Mouse (Mus musculus): ENCODE results near the gene Sned1. TPM values are rescaled to one million over a fixed set of nuclear protein-coding genes. Genes with fewer than 3 reads are reported as not detected.
A peak's percentile ranks its signal among the peaks of the same experiment; 100 is the strongest.

The Sned1 gene
- total RNA-seq, 2 experiments from 2014 or later: 0.05 to 0.30 TPM

- ATAC-seq (replicated peaks; ENCODE audit: poor library complexity, severe bottlenecking): no peak
These were observed 8.2 kb upstream of the Sned1 start for GRCm38 (mm10) chr1:93227303-93227975.

GRCm38 (mm10) chr1:93227976-93228365 is 7.7 kb upstream of the Sned1 start:
- ATAC-seq (replicated peaks; ENCODE audit: poor library complexity, severe bottlenecking): no peak

DNA sequence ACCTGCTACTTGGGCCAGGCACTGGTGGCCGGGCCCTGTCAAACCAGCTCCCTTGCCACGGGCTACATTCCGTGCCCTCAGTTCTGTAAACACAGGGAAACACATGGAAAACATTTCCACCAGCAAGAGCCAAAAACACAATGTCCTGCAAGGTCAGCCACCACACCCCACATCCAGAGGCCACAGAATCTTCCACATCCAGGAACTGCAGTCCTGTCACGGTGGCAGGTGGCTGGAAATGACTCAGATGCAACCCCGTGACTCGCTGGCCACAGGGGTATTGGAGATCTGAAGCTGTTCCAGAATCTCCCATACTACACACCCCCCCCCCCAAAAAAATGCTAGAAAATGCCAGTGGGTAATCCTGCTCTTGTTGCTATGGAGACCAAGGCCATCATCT is 6.4 kb upstream of the Sned1 start:
- no peak for ATAC-seq (replicated peaks; ENCODE audit: poor library complexity, severe bottlenecking)

GRCm38 (mm10) chr1:93229626-93230025 is 6.0 kb upstream of the Sned1 start:
- ATAC-seq (replicated peaks; ENCODE audit: poor library complexity, severe bottlenecking): no peak

DNA sequence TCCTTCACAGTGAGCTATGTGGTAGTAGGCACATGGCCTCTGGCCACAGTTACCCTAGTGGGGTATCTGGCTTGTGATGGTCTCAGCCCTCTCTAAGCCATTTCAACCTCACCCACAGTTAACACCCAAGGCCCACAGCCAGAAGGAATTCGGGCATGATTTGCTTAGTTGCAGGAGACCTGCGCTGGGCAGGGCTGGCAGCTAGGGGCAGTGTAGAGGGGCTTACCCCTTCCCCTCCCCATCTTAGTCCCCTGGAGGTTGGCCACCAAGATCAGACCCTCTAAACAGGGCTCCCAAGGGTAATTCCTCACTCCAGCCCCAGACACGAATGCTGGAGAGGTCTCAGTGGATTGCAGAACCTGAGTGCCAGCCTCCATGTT is 894 bp downstream of the Sned1 start:
- 0 out of 2 replicates have a peak, but pooled peaks have one; percentile 14 for ATAC-seq (replicated peaks; ENCODE audit: poor library complexity, severe bottlenecking)

- no peak for ATAC-seq (replicated peaks; ENCODE audit: poor library complexity, severe bottlenecking)
These were observed 2.0 kb downstream of the Sned1 start for GRCm38 (mm10) chr1:93237676-93238075.

DNA sequence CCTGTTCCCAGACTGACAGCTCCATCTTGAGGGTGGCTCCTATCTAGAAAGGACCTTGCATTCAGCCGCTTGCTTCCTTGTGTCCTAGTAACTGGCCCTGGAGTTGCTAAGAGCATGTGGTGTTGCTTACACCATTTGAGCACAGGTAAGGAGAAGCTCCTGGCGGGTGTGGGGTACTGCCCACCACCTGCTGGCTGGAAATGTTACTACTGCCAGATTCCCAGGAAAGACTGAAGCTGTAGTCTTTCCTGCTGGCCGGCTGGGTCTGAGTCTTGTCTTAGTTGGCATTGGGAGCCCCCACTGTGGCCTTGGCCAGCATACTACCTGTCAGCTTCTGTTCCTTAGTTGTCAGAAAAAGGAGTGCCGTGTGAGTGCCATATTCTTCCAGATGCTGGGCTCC is 2.6 kb downstream of the Sned1 start:
- no peak for ATAC-seq (replicated peaks; ENCODE audit: poor library complexity, severe bottlenecking)

GRCm38 (mm10) chr1:93245936-93246335 is 10.3 kb downstream of the Sned1 start:
- peak; percentile 42 for ATAC-seq (replicated peaks; ENCODE audit: poor library complexity, severe bottlenecking)

DNA sequence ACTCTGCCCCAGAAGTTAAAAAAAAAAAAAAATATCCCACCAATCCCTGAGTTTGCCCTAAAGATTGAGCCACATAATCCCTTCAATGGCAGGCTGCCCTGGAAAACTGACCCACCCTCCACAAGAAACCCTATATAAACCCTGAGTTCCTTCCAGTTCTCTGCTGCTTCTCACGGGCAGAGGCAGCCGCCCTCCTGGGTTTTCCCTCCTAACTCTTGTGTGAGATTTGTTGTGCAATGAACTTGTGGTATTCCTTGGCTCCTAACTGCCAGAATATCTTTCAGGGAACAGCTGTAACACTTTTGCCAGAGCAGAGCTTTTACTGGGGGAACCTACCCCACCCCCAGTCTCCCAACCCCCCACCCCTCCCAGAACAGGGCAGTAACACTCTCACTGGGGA is 16.9 kb downstream of the Sned1 start:
- no peak for ATAC-seq (replicated peaks; ENCODE audit: poor library complexity, severe bottlenecking)

DNA sequence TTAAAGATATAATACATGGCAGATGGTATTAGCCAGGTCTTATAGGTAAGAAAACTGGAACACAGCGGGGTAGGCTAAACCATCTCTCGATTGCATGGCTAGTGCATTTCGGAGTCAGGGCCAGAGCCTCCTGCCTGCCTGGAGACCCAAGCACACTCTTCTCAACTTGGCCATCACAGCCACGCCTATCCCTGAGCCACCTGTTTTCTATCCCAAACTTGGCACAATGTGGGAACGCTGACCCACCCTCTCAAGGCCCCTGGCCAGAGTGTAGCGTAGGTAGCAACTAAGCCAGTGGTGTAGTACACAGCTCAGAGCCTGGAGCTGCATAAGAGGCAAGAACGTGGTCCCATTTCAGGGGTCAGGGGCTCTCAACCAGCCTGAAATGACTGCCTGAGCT is 20.1 kb downstream of the Sned1 start:
- no peak for ATAC-seq (replicated peaks; ENCODE audit: poor library complexity, severe bottlenecking)

GRCm38 (mm10) chr1:93257560-93257959 is 21.9 kb downstream of the Sned1 start:
- ATAC-seq (replicated peaks; ENCODE audit: poor library complexity, severe bottlenecking): no peak

DNA sequence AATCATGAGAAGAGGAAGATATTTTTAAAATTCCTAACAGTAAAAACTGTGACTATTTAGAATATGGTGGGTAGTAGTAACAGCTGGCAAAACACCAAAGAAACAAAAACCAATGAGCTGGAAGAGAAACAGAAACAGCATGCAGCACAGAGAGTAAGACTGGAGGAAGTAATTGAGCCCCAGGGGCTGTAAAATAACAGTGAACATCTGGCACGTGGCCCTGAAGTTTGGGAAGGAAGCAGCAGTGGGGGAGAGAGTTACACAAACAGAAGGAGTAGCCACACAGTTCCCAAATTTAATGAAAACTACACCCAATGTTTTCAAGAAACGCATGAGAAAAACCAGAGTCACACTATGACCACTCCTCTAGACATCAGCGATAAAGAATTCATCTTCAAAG is 31.6 kb downstream of the Sned1 start:
- no peak; the same call in 1 of the 2 replicates for ATAC-seq (replicated peaks; ENCODE audit: poor library complexity, severe bottlenecking)

GRCm38 (mm10) chr1:93268246-93268645 is 32.6 kb downstream of the Sned1 start:
- no peak for ATAC-seq (replicated peaks; ENCODE audit: poor library complexity, severe bottlenecking)

DNA sequence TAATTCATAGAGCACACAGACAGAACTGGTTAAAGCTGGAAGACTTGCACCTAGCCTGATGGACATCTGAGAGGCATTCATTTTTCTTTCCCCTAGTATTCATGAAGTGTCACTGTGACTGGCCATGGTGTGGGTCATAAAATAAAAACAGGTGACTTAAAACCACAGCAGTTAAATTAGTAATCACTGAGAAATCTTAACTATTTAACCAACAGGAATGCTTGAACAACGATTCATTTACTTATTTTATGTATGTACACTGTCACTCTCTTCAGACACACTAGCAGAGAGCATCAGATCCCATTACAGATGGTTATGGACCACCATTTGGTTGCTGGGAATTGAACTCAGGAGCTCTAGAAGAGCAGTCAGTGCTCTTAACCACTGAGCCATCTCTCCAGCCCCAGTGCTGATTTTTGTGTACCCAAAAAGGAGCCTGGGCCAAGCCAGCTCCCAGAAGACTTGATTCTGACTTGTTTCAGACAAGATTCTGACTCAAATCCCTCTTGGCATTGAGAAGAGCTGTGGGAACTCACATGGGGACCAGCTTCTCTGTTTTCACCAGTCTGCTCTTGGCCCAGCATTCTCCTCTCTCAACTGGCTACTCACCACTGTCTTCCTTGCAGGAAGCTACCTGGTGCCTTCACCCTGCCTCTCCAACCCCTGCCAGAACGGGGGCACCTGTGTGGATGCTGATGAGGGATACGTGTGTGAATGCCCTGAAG is 35.0 kb downstream of the Sned1 start:
- no peak for ATAC-seq (replicated peaks; ENCODE audit: poor library complexity, severe bottlenecking)

- ATAC-seq (replicated peaks; ENCODE audit: poor library complexity, severe bottlenecking): no peak
These were observed 36.1 kb downstream of the Sned1 start for GRCm38 (mm10) chr1:93271751-93272150.

DNA sequence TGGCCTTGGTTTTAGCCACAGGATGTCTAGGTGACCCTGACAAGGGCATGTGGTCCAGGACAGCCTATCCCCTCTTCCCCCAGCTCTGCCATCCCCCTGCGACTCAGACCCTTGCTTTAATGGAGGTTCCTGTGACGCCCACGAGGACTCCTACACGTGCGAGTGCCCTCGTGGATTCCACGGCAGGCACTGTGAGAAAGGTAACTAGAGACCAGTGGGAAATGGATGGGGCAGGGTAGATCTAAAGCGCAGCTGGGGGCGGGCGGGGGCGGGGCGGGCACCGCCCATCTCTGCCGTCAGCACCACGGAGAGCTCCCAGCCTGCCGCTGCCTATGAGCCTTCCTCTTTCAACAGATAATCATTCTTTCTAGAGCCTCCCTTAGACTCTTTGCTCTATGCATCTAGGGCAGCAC is 36.8 kb downstream of the Sned1 start:
- peak; percentile 89 for ATAC-seq (replicated peaks; ENCODE audit: poor library complexity, severe bottlenecking)

DNA sequence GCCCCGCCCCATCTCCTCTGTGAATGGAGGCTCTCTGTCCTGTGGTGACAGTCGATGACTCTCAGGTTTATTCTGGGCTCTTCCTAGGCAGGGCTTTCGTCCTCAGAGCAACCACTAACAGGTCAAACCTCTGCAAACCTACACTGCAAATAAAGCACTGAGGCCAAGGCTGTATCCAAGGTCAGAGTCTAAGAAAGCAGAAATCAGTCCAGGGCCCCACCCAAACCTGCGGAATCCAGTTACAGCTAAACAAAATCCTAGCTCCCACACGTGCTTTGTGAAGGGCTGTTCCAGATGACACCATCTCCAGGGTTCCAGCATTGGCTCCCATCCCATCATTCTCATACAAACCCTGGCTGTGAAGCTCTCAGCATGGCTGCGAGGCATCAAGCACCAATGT is 39.9 kb downstream of the Sned1 start:
- ATAC-seq (replicated peaks; ENCODE audit: poor library complexity, severe bottlenecking): no peak

GRCm38 (mm10) chr1:93277041-93277440 is 41.4 kb downstream of the Sned1 start:
- ATAC-seq (replicated peaks; ENCODE audit: poor library complexity, severe bottlenecking): no peak

DNA sequence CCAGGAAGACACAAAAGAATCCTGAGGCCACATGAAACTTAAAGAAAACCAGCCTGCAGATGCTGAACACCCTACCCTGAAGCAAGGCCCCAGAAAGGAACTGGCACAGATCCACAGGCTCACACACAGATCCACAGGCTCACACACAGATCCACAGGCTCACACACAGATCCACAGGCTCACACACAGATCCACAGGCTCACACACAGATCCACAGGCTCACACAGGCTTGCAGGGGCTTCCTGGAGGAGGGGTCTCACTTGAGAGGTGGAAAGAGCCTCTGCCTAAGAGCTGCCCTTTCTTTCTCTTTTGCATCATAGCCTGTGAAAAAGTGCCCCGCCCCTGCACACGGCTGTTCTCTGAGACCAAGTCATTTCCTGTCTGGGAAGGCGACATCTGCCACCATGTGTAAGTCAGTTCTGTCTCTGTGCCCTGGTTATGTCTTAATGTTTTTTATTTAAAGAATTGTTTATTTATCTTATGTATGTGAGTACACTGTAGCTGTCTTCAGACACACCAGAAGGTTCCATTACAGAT is 54.1 kb downstream of the Sned1 start:
- peak; percentile 57 for ATAC-seq (replicated peaks; ENCODE audit: poor library complexity, severe bottlenecking)

GRCm38 (mm10) chr1:93290956-93291355 is 55.3 kb downstream of the Sned1 start:
- ATAC-seq (replicated peaks; ENCODE audit: poor library complexity, severe bottlenecking): peak; percentile 80

DNA sequence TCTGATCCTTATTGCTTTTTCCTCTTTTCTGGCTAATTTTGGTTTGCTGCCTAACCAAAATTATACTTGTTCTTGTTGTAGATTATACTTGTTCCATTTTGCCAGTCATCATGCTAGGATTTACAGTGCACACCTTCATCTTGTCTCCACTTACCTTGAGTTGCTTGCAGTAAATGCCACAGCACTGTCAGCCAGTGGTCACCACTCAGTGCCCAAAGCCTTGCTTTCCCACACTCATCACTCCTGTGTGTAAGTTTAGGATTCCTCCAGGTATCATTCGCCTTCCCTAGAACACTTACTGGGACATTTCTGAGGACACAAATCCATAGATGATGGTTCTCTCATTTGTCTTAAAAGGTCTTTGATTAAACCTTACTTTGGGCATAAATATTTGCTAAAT is 56.0 kb downstream of the Sned1 start:
- ATAC-seq (replicated peaks; ENCODE audit: poor library complexity, severe bottlenecking): no peak

DNA sequence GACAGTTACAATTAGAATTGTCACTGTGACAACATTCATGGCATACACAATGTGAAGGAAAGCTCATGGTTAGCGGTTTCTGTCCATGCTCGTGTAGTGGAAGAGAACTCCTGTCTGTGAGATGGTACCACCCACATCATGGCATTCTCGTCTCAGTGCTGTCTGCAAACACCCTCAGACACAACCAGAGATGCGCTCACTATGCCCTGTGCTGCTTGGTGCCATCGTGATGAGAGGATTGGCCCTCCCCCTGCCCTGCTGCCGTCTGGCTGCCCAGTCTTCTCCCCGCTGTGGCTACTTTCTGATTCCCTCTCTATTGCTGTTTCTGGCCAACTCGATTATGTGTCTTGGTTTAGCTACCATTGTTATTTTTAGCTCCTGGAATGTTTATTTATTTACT is 56.4 kb downstream of the Sned1 start:
- no peak for ATAC-seq (replicated peaks; ENCODE audit: poor library complexity, severe bottlenecking)
